Mouse (Mus musculus): ENCODE results near the gene Nans. TPM values are rescaled to one million over a fixed set of nuclear protein-coding genes. Genes with fewer than 3 reads are reported as not detected.

Gene Nans
- 41.8 and 43.4 TPM in 2 replicates for polyA plus RNA-seq (2012; ENCODE audit: insufficient read depth, insufficient read length, missing spikeins)

GRCm38 (mm10) chr4:46489028-46489925, at the start of gene Nans:
Nans (plus strand) TSS chr4:46489248.
- H3K27ac ChIP-seq (ENCODE audit: insufficient read depth, low read depth, low read length): no peak within 1 kb of the TSS
- H3K4me1 ChIP-seq (ENCODE audit: control insufficient read depth, insufficient read depth, low read length): peaks cover 32% of the 10 kb centered on the region
- TF ChIP-seq POLR2A (IDR thresholded peaks at IDR 0.05; ENCODE audit: borderline replicate concordance, low read depth, low read length) (no peak), CTCF (IDR thresholded peaks at IDR 0.05; ENCODE audit: low read depth, low read length) (no peak)

DNA sequence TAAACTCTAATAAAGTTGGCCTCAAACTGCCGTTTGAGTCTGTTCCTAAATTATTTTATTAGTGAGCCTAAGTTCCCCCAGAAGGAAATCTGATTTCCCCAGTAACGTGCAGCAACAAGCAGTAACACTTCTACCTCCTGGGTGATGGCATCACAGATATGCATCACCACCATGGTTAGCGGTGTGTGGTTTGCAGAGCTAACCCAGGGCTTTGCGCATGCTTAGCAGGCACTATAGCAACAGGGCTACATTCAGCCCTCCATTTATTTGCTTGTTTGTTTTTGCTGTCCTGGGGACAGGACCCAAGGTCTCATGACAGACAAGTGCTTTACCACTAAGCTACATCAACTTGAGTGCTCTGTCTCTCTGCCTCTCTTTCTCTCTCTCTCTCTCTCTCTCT, 46.5 kb upstream of the Nans start:
- no peak for TF ChIP-seq POLR2A (IDR thresholded peaks at IDR 0.05; ENCODE audit: borderline replicate concordance, low read depth, low read length)
- no peak for TF ChIP-seq CTCF (IDR thresholded peaks at IDR 0.05; ENCODE audit: low read depth, low read length)
- H3K4me3 ChIP-seq (ENCODE audit: insufficient read depth, low read length): no peak overlapping the region
- H3K27ac ChIP-seq (ENCODE audit: insufficient read depth, low read depth, low read length): no peak overlapping the region
- peaks cover 3% of the 10 kb centered on the region; the same call in 1 of the 2 replicates for H3K4me1 ChIP-seq (ENCODE audit: control insufficient read depth, insufficient read depth, low read length)

More at GRCm38 (mm10) chr4:46489028-46489925, at the start of gene Nans:
- peak within 1 kb of the TSS; percentile 89 for H3K4me3 ChIP-seq (ENCODE audit: insufficient read depth, low read length)

- H3K27ac ChIP-seq (ENCODE audit: insufficient read depth, low read depth, low read length): no peak overlapping the region
- TF ChIP-seq CTCF (IDR thresholded peaks at IDR 0.05; ENCODE audit: low read depth, low read length): no peak
- TF ChIP-seq POLR2A (IDR thresholded peaks at IDR 0.05; ENCODE audit: borderline replicate concordance, low read depth, low read length): no peak
- no peak overlapping the region for H3K4me3 ChIP-seq (ENCODE audit: insufficient read depth, low read length)
- H3K4me1 ChIP-seq (ENCODE audit: control insufficient read depth, insufficient read depth, low read length): peaks cover 12% of the 10 kb centered on the region
Observed at GRCm38 (mm10) chr4:46445237-46445945, 43.7 kb upstream of the Nans start.

DNA sequence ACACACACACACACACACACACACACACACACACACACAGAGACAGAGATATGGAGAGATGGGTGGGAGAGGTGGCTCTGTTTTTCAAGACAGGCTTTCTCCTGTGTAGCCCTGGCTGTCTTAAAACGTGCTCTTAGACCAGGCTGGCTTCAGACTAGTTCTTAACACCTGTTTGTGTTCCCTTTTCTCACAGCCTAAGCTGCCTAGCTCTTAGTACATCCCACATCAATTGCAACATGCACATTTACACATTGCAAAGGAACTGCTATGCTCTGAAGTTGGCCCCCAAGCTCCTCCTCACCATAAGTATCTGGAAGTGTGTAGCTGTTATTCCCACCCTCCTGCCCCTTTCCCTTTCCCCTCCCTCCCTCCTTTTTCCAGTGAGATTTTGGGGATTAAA, 41.6 kb upstream of the Nans start:
- no peak overlapping the region for H3K27ac ChIP-seq (ENCODE audit: insufficient read depth, low read depth, low read length)
- H3K4me1 ChIP-seq (ENCODE audit: control insufficient read depth, insufficient read depth, low read length): peaks cover 12% of the 10 kb centered on the region
- no peak for TF ChIP-seq CTCF (IDR thresholded peaks at IDR 0.05; ENCODE audit: low read depth, low read length)
- TF ChIP-seq POLR2A (IDR thresholded peaks at IDR 0.05; ENCODE audit: borderline replicate concordance, low read depth, low read length): no peak
- no peak overlapping the region for H3K4me3 ChIP-seq (ENCODE audit: insufficient read depth, low read length)

- H3K27ac ChIP-seq (ENCODE audit: insufficient read depth, low read depth, low read length): no peak overlapping the region
- H3K4me1 ChIP-seq (ENCODE audit: control insufficient read depth, insufficient read depth, low read length): peaks cover 14% of the 10 kb centered on the region
- no peak overlapping the region for H3K4me3 ChIP-seq (ENCODE audit: insufficient read depth, low read length)
- TF ChIP-seq CTCF (IDR thresholded peaks at IDR 0.05; ENCODE audit: low read depth, low read length) (no peak), POLR2A (IDR thresholded peaks at IDR 0.05; ENCODE audit: borderline replicate concordance, low read depth, low read length) (no peak)
Observed at GRCm38 (mm10) chr4:46448886-46449285, 40.2 kb upstream of the Nans start.

- peak overlapping the region; percentile 69 for H3K4me3 ChIP-seq (ENCODE audit: insufficient read depth, low read length)
- H3K27ac ChIP-seq (ENCODE audit: insufficient read depth, low read depth, low read length): peak overlapping the region; percentile 67
- peaks cover 23% of the 10 kb centered on the region for H3K4me1 ChIP-seq (ENCODE audit: control insufficient read depth, insufficient read depth, low read length)
- no peak for TF ChIP-seq CTCF (IDR thresholded peaks at IDR 0.05; ENCODE audit: low read depth, low read length)
- no peak for TF ChIP-seq POLR2A (IDR thresholded peaks at IDR 0.05; ENCODE audit: borderline replicate concordance, low read depth, low read length)
Observed at GRCm38 (mm10) chr4:46450020-46450518, 39.0 kb upstream of the Nans start.

DNA sequence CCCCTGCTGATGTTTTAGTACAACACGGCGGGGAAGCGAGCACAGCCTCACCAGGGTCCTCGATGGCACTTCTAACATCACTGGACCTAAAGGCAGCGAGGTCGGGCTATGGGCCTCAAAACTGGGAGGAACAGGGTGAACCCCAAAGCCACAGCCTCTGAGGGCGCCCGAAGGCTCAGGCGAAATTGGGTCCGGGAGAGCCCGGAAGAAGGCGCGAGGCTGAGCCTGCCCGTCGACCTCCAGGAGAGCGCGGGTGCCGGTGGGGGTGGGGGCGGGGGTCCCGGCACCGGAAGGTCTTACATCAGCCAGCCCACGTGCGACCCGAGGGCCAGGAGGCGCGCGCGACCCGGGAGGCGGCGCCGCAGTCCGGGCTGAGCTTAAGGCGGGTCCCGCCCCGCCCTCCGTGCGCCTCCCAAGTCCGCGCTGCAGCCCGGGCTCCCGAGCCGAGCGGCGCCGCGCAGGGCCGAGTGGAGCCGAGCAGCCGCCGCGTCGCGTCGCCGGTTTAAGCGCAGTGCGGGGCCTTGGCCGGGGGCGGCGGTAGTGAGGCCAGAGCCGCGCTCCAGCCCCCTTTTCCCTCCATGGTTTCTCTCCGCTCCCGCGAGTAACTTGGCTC, 38.4 kb upstream of the Nans start, which contains the start of gene Anp32b:
Anp32b (plus strand) TSS at position 384 of the 613 bp plus-strand sequence.
- TF ChIP-seq CTCF (IDR thresholded peaks at IDR 0.05; ENCODE audit: low read depth, low read length): no peak
- no peak for TF ChIP-seq POLR2A (IDR thresholded peaks at IDR 0.05; ENCODE audit: borderline replicate concordance, low read depth, low read length)
- peak within 1 kb of the TSS; percentile 69 for H3K4me3 ChIP-seq (ENCODE audit: insufficient read depth, low read length)
- peaks cover 28% of the 10 kb centered on the region for H3K4me1 ChIP-seq (ENCODE audit: control insufficient read depth, insufficient read depth, low read length)
- H3K27ac ChIP-seq (ENCODE audit: insufficient read depth, low read depth, low read length): peak within 1 kb of the TSS; percentile 95

GRCm38 (mm10) chr4:46451240-46451757, 37.7 kb upstream of the Nans start:
- TF ChIP-seq CTCF (IDR thresholded peaks at IDR 0.05; ENCODE audit: low read depth, low read length) (no peak), POLR2A (IDR thresholded peaks at IDR 0.05; ENCODE audit: borderline replicate concordance, low read depth, low read length) (no peak)
- peak overlapping the region; percentile 95 for H3K27ac ChIP-seq (ENCODE audit: insufficient read depth, low read depth, low read length)
- H3K4me3 ChIP-seq (ENCODE audit: insufficient read depth, low read length): peak overlapping the region; percentile 69
- peaks cover 35% of the 10 kb centered on the region for H3K4me1 ChIP-seq (ENCODE audit: control insufficient read depth, insufficient read depth, low read length)

Data from bone marrow macrophage, adult 2 months (primary cell).